Mouse (Mus musculus): ENCODE measurements around the gene Celf2. TPM values are rescaled to one million over a fixed set of nuclear protein-coding genes. Genes with fewer than 3 reads are reported as not detected.

Celf2 gene
- polyA plus RNA-seq, 1 experiment from 2014 or later, result 12.3 TPM

DNA sequence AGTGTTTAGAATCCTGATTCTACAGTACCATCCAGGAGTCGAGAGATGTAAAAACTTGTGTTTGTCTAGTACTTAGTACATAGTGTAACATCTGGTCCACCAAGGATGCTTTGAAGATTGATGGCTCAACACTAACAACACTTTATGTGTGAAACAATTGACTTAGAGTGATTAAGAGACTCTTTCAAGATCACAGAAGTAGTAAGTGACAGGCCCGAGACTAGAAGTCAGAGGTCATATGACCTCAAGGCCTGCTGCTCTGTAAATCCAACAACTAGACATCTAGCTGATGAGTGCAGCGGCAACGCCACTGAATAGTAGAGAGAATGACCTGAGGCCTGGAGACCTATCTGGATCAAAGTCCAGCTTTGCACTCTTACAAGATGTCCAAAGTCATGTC, 523.7 kb downstream of the Celf2 start:
- no peak for ATAC-seq (ENCODE audit: low FRiP score, low TSS enrichment)
- Histone ChIP-seq H3K27me3 (ENCODE audit: control insufficient read depth, insufficient read depth, low read length) (no peaks in the 10 kb centered on the region), H3K36me3 (ENCODE audit: control insufficient read depth, insufficient read depth, low read length) (no peaks in the 10 kb centered on the region), H3K9ac (ENCODE audit: low read depth, low read length) (no peak overlapping the region), H3K9me3 (ENCODE audit: control insufficient read depth, low read length) (no peaks in the 10 kb centered on the region), H3K4me3 (ENCODE audit: low read length) (no peak overlapping the region), H3K4me1 (ENCODE audit: control insufficient read depth, insufficient read depth, low read length) (no peaks in the 10 kb centered on the region), H3K4me2 (replicated peaks; ENCODE audit: low read depth, low read length) (no peak overlapping the region), H3K27ac (ENCODE audit: low read depth, low read length) (no peak overlapping the region)
- 17% methylated on average over 4 of the region's 4 CpGs for WGBS

DNA sequence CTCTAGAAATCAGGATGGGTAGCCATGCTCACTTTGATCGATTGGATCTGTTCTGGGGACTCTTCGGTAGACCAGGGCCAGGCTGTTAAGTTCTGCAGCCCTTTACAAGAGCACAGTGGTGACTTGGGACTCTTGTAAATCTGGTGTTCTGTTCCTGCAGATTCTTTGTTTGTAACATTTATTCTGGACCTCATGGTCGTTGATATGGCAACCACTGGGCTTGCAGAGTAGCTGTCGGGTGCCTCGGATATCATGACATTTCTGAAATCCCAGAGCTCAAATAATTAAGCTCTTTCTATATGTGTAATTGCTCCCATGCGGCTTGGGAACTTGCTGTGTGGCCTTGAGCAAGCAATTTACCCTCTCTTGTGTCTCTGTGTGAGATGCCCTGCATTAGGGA, 525.5 kb downstream of the Celf2 start:
- WGBS, result 90% methylated on average over 6 of the region's 6 CpGs
- no peak for ATAC-seq (ENCODE audit: low FRiP score, low TSS enrichment)
- H3K36me3 ChIP-seq (ENCODE audit: control insufficient read depth, insufficient read depth, low read length), result no peaks in the 10 kb centered on the region

DNA sequence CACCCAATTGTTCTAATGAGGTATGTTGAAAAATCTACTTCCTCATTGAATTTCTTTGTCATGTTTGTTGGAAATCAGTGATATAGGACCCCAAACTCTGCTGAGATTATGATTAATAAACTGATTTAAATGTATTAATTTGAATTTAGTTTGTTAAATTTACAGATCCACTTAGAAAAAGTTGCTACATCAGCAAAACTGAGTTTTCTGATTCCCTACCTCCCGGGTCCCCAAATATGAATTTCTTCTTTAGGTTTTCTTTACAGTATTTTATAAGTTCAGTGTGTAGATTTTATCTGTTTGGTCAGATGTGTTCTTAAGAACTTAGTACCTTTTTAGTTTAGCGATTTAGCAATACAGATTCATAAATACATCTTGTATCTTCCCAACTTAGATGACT, 533.1 kb downstream of the Celf2 start:
- Histone ChIP-seq H3K36me3 (ENCODE audit: control insufficient read depth, insufficient read depth, low read length) (no peaks in the 10 kb centered on the region), H3K4me3 (ENCODE audit: low read length) (no peak overlapping the region), H3K9ac (ENCODE audit: low read depth, low read length) (no peak overlapping the region), H3K4me2 (replicated peaks; ENCODE audit: low read depth, low read length) (no peak overlapping the region), H3K4me1 (ENCODE audit: control insufficient read depth, insufficient read depth, low read length) (no peaks in the 10 kb centered on the region), H3K27ac (ENCODE audit: low read depth, low read length) (no peak overlapping the region), H3K9me3 (ENCODE audit: control insufficient read depth, low read length) (no peaks in the 10 kb centered on the region), H3K27me3 (ENCODE audit: control insufficient read depth, insufficient read depth, low read length) (no peaks in the 10 kb centered on the region)
- ATAC-seq (ENCODE audit: low FRiP score, low TSS enrichment), result no peak
- WGBS, result 89% methylated on average over 2 of the region's 2 CpGs

More for the DNA sequence above, 525.5 kb downstream of the Celf2 start:
- Histone ChIP-seq H3K4me1 (ENCODE audit: control insufficient read depth, insufficient read depth, low read length) (no peaks in the 10 kb centered on the region), H3K4me2 (replicated peaks; ENCODE audit: low read depth, low read length) (no peak overlapping the region), H3K9ac (ENCODE audit: low read depth, low read length) (no peak overlapping the region), H3K4me3 (ENCODE audit: low read length) (no peak overlapping the region), H3K27ac (ENCODE audit: low read depth, low read length) (no peak overlapping the region), H3K27me3 (ENCODE audit: control insufficient read depth, insufficient read depth, low read length) (no peaks in the 10 kb centered on the region), H3K9me3 (ENCODE audit: control insufficient read depth, low read length) (no peaks in the 10 kb centered on the region)

- Histone ChIP-seq H3K4me1 (ENCODE audit: control insufficient read depth, insufficient read depth, low read length) (no peaks in the 10 kb centered on the region), H3K4me3 (ENCODE audit: low read length) (no peak overlapping the region), H3K36me3 (ENCODE audit: control insufficient read depth, insufficient read depth, low read length) (no peaks in the 10 kb centered on the region), H3K9me3 (ENCODE audit: control insufficient read depth, low read length) (no peaks in the 10 kb centered on the region), H3K27me3 (ENCODE audit: control insufficient read depth, insufficient read depth, low read length) (no peaks in the 10 kb centered on the region), H3K27ac (ENCODE audit: low read depth, low read length) (no peak overlapping the region), H3K9ac (ENCODE audit: low read depth, low read length) (no peak overlapping the region), H3K4me2 (replicated peaks; ENCODE audit: low read depth, low read length) (no peak overlapping the region)
- ATAC-seq (ENCODE audit: low FRiP score, low TSS enrichment), result no peak
- 87% methylated on average over 6 of the region's 6 CpGs for WGBS
Observed at GRCm38 (mm10) chr2:6969228-6969627, 540.1 kb downstream of the Celf2 start.

GRCm38 (mm10) chr2:6965243-6965642, 544.1 kb downstream of the Celf2 start:
- no peaks in the 10 kb centered on the region for H3K4me1 ChIP-seq (ENCODE audit: control insufficient read depth, insufficient read depth, low read length)
- H3K4me3 ChIP-seq (ENCODE audit: low read length), result no peak overlapping the region
- no peaks in the 10 kb centered on the region for H3K27me3 ChIP-seq (ENCODE audit: control insufficient read depth, insufficient read depth, low read length)
- ATAC-seq (ENCODE audit: low FRiP score, low TSS enrichment), result no peak
- H3K9ac ChIP-seq (ENCODE audit: low read depth, low read length), result no peak overlapping the region
- no peak overlapping the region for H3K27ac ChIP-seq (ENCODE audit: low read depth, low read length)
- H3K36me3 ChIP-seq (ENCODE audit: control insufficient read depth, insufficient read depth, low read length), result no peaks in the 10 kb centered on the region
- H3K4me2 ChIP-seq (replicated peaks; ENCODE audit: low read depth, low read length), result no peak overlapping the region
- no peaks in the 10 kb centered on the region for H3K9me3 ChIP-seq (ENCODE audit: control insufficient read depth, low read length)

DNA sequence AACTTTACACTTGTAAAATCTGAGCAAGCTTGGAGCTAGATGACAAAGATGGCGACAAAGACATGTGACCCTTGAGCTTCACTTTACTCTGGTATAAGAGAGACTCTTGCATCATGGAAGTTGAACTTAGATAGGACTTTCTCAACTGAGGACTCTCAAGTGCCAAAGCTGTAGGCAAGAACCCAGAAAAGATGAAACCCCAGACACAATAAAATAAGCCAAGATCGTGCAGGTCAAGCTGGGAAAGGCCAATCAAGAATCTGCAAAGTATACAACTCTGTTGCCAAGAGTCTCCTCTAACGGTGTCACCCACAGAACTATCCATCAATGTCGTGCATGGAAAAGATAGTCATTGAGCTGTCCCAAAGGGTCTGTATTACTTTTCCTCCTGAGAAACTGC, 558.7 kb downstream of the Celf2 start:
- no peak for ATAC-seq (ENCODE audit: low FRiP score, low TSS enrichment)
- Histone ChIP-seq H3K4me1 (ENCODE audit: control insufficient read depth, insufficient read depth, low read length) (no peaks in the 10 kb centered on the region), H3K9me3 (ENCODE audit: control insufficient read depth, low read length) (no peaks in the 10 kb centered on the region), H3K4me3 (ENCODE audit: low read length) (no peak overlapping the region), H3K4me2 (replicated peaks; ENCODE audit: low read depth, low read length) (no peak overlapping the region), H3K9ac (ENCODE audit: low read depth, low read length) (no peak overlapping the region), H3K27me3 (ENCODE audit: control insufficient read depth, insufficient read depth, low read length) (no peaks in the 10 kb centered on the region), H3K27ac (ENCODE audit: low read depth, low read length) (no peak overlapping the region), H3K36me3 (ENCODE audit: control insufficient read depth, insufficient read depth, low read length) (no peaks in the 10 kb centered on the region)
- 66% methylated on average over 4 of the region's 4 CpGs for WGBS

- Histone ChIP-seq H3K4me2 (replicated peaks; ENCODE audit: low read depth, low read length) (no peak overlapping the region), H3K27ac (ENCODE audit: low read depth, low read length) (no peak overlapping the region), H3K4me1 (ENCODE audit: control insufficient read depth, insufficient read depth, low read length) (no peaks in the 10 kb centered on the region), H3K36me3 (ENCODE audit: control insufficient read depth, insufficient read depth, low read length) (no peaks in the 10 kb centered on the region), H3K9me3 (ENCODE audit: control insufficient read depth, low read length) (no peaks in the 10 kb centered on the region), H3K27me3 (ENCODE audit: control insufficient read depth, insufficient read depth, low read length) (no peaks in the 10 kb centered on the region), H3K9ac (ENCODE audit: low read depth, low read length) (no peak overlapping the region), H3K4me3 (ENCODE audit: low read length) (no peak overlapping the region)
- ATAC-seq (ENCODE audit: low FRiP score, low TSS enrichment), result no peak
- WGBS, result 79% methylated on average over 9 of the region's 9 CpGs
Observed at GRCm38 (mm10) chr2:6945638-6946415, 563.5 kb downstream of the Celf2 start.

GRCm38 (mm10) chr2:6943651-6944050, 565.7 kb downstream of the Celf2 start:
- Histone ChIP-seq H3K9me3 (ENCODE audit: control insufficient read depth, low read length) (no peaks in the 10 kb centered on the region), H3K27me3 (ENCODE audit: control insufficient read depth, insufficient read depth, low read length) (no peaks in the 10 kb centered on the region), H3K36me3 (ENCODE audit: control insufficient read depth, insufficient read depth, low read length) (no peaks in the 10 kb centered on the region), H3K27ac (ENCODE audit: low read depth, low read length) (no peak overlapping the region), H3K4me2 (replicated peaks; ENCODE audit: low read depth, low read length) (no peak overlapping the region), H3K4me1 (ENCODE audit: control insufficient read depth, insufficient read depth, low read length) (no peaks in the 10 kb centered on the region), H3K4me3 (ENCODE audit: low read length) (no peak overlapping the region), H3K9ac (ENCODE audit: low read depth, low read length) (no peak overlapping the region)
- WGBS, result 79% methylated on average over 8 of the region's 8 CpGs
- no peak for ATAC-seq (ENCODE audit: low FRiP score, low TSS enrichment)

GRCm38 (mm10) chr2:6942635-6943390, 566.5 kb downstream of the Celf2 start:
- Histone ChIP-seq H3K36me3 (ENCODE audit: control insufficient read depth, insufficient read depth, low read length) (no peaks in the 10 kb centered on the region), H3K27me3 (ENCODE audit: control insufficient read depth, insufficient read depth, low read length) (no peaks in the 10 kb centered on the region), H3K4me3 (ENCODE audit: low read length) (no peak overlapping the region), H3K4me1 (ENCODE audit: control insufficient read depth, insufficient read depth, low read length) (no peaks in the 10 kb centered on the region), H3K4me2 (replicated peaks; ENCODE audit: low read depth, low read length) (no peak overlapping the region), H3K27ac (ENCODE audit: low read depth, low read length) (no peak overlapping the region), H3K9ac (ENCODE audit: low read depth, low read length) (no peak overlapping the region), H3K9me3 (ENCODE audit: control insufficient read depth, low read length) (no peaks in the 10 kb centered on the region)
- WGBS, result 47% methylated on average over 2 of the region's 2 CpGs
- ATAC-seq (ENCODE audit: low FRiP score, low TSS enrichment), result peak; percentile 55; the same call in 1 of the 2 replicates

Data from kidney, embryonic 14.5 days (tissue).